In genomic region chr12:110189329-110189642, GRCm38 (mm10) we compare ENCODE assay signal across 9 mouse cellular contexts.
DNase-seq lines count a peak whose midpoint lies in the region; ATAC-seq and TF ChIP-seq lines count a peak whose summit lies in the region.
"Had no signal": no experiment of that assay in that cellular context is flagged by ENCODE, and none has a peak within 500 bp of the region (broad histone marks: within the 10 kb centered on the region; RNA-seq: fewer than 3 reads in every experiment).

No protein-coding gene starts in this region.

- peak overlapping the region; percentile 54 for H3K4me2 ChIP-seq in hindbrain, embryonic 12.5 days (replicated peaks)
- peak overlapping the region; percentile 60 for H3K4me2 ChIP-seq in midbrain, embryonic 12.5 days (replicated peaks)

- TF ChIP-seq EP300 in ES-Bruce4 (IDR thresholded peaks at IDR 0.05; ENCODE audit: insufficient read depth, low read depth, low read length), result no peak

- peaks cover 19% of the 10 kb centered on the region; the same call in 1 of the 2 replicates for H3K27me3 ChIP-seq in ES-Bruce4 (ENCODE audit: control insufficient read depth, insufficient read depth, low read length, poor library complexity, severe bottlenecking)
- peaks cover 61% of the 10 kb centered on the region for H3K27me3 ChIP-seq in hindbrain, embryonic 12.5 days
- H3K27me3 ChIP-seq in midbrain, embryonic 12.5 days, result peaks cover 71% of the 10 kb centered on the region

- H3K9me3 ChIP-seq in ES-Bruce4 (replicated peaks; ENCODE audit: control insufficient read depth, insufficient read depth, low read length, poor library complexity, severe bottlenecking), result no peaks in the 10 kb centered on the region
- no peaks in the 10 kb centered on the region for H3K9me3 ChIP-seq in hindbrain, embryonic 12.5 days (replicated peaks)
- no peaks in the 10 kb centered on the region for H3K9me3 ChIP-seq in midbrain, embryonic 12.5 days

- no peaks in the 10 kb centered on the region for H3K4me1 ChIP-seq in ES-Bruce4 (ENCODE audit: control insufficient read depth, insufficient read depth, low read length)
- H3K4me1 ChIP-seq in hindbrain, embryonic 12.5 days, result peaks cover 25% of the 10 kb centered on the region
- H3K4me1 ChIP-seq in midbrain, embryonic 12.5 days, result peaks cover 54% of the 10 kb centered on the region

- no peaks in the 10 kb centered on the region for H3K36me3 ChIP-seq in ES-Bruce4 (ENCODE audit: control insufficient read depth, insufficient read depth, low read length, poor library complexity, severe bottlenecking)
- no peaks in the 10 kb centered on the region for H3K36me3 ChIP-seq in hindbrain, embryonic 12.5 days
- no peaks in the 10 kb centered on the region for H3K36me3 ChIP-seq in midbrain, embryonic 12.5 days

- TF ChIP-seq CTCF in ES-Bruce4 (IDR thresholded peaks at IDR 0.05; ENCODE audit: low read depth, low read length), result no peak

- DNase-seq in embryo, embryonic 10 days (ENCODE audit: low spot score), result peak; percentile 78
- no peak for DNase-seq in cerebellum, adult 9-10 months
- no peak for DNase-seq in thymus, postnatal 10 days (ENCODE audit: low spot score in 2 of 2)
- no peak for DNase-seq in Muller cell, postnatal 12 days (ENCODE audit: inconsistent ontology term)
- DNase-seq: gastrocnemius, postnatal 14 days had no signal

- peak overlapping the region; percentile 16; the same call in 1 of the 2 replicates for H3K4me3 ChIP-seq in ES-Bruce4 (ENCODE audit: low read depth, low read length)
- peak overlapping the region; percentile 31 for H3K4me3 ChIP-seq in hindbrain, embryonic 12.5 days
- H3K4me3 ChIP-seq in midbrain, embryonic 12.5 days, result peak overlapping the region; percentile 39
- H3K4me3 ChIP-seq: layer of hippocampus, adult 2 months had no signal

- H3K9ac ChIP-seq in ES-Bruce4 (ENCODE audit: low read depth, poor library complexity, severe bottlenecking), result no peak overlapping the region
- peak overlapping the region; percentile 47 for H3K9ac ChIP-seq in hindbrain, embryonic 12.5 days
- H3K9ac ChIP-seq in midbrain, embryonic 12.5 days (replicated peaks), result peak overlapping the region; percentile 60

- WGBS in hindbrain, embryonic 12.5 days, result under 1% methylated on average over 19 of the region's 19 CpGs
- WGBS in midbrain, embryonic 12.5 days, result 0% methylated on average over 19 of the region's 19 CpGs

- TF ChIP-seq POLR2A in ES-Bruce4 (IDR thresholded peaks at IDR 0.05; ENCODE audit: insufficient read depth, low read length), result no peak

- ATAC-seq in hindbrain, embryonic 12.5 days (ENCODE audit: low FRiP score), result no peak
- no peak for ATAC-seq in midbrain, embryonic 12.5 days (ENCODE audit: low FRiP score, low read depth)

- no peak overlapping the region for H3K27ac ChIP-seq in ES-Bruce4 (ENCODE audit: insufficient read depth, low read length)
- peak overlapping the region; percentile 70; the same call in 1 of the 2 replicates for H3K27ac ChIP-seq in hindbrain, embryonic 12.5 days
- H3K27ac ChIP-seq in midbrain, embryonic 12.5 days (replicated peaks), result peak overlapping the region; percentile 92
- H3K27ac ChIP-seq: layer of hippocampus, adult 2 months had no signal
